Mouse (Mus musculus) stomach, embryonic 16.5 days (tissue): ENCODE measurements at regions not wholly inside any gene's neighbourhood (a gene's known extent, or its start where the extent isn't known, plus 50 kb on each side); places are given as distances from the start of the nearest gene placed in this dataset.

Experiments
- ATAC-seq: fragments of 200-750 bp; cut with Nextera tagmentation; 2 replicates; pipeline ENCODE4 v1.8.0; 2017; ENCODE audit warnings: moderate number of reproducible peaks, moderate TSS enrichment; ENCODE audit not compliant: insufficient read depth, low FRiP score
- H3K27ac ChIP-seq: fragments of 300-500 bp; sonication (generic); 2 replicates; pipeline ENCODE4 v1.5.1; 2014; ENCODE audit warnings: low read length
- H3K27me3 ChIP-seq: fragments of 300-500 bp; sonication (generic); 2 replicates; pipeline ENCODE4 v1.6.1; 2014; ENCODE audit warnings: low read length, control low read depth, mixed read lengths; ENCODE audit not compliant: control insufficient read depth, insufficient read depth
- H3K36me3 ChIP-seq: fragments of 300-500 bp; sonication (generic); 2 replicates; pipeline ENCODE4 v1.6.1; 2014; ENCODE audit warnings: low read length; ENCODE audit not compliant: control insufficient read depth, insufficient read depth
- H3K4me1 ChIP-seq: fragments of 300-500 bp; sonication (generic); 2 replicates; pipeline ENCODE4 v1.6.1; 2014; ENCODE audit warnings: low read length, control low read depth, mixed read lengths; ENCODE audit not compliant: control insufficient read depth, insufficient read depth
- H3K4me2 ChIP-seq: fragments of 300-500 bp; sonication (generic); 2 replicates; pipeline ENCODE4 v1.6.1; 2014; ENCODE audit warnings: low read depth, low read length, mixed read lengths
- H3K4me3 ChIP-seq: fragments of 300-500 bp; sonication (generic); replicated peaks from 2 replicates; pipeline ENCODE4 v1.5.1; 2014; ENCODE audit warnings: mild to moderate bottlenecking, low read length
- H3K9ac ChIP-seq: fragments of 300-500 bp; sonication (generic); 2 replicates; pipeline ENCODE4 v1.6.1; 2014; ENCODE audit warnings: low read length
- H3K9me3 ChIP-seq: fragments of 300-500 bp; sonication (generic); replicated peaks from 2 replicates; pipeline ENCODE4 v1.6.1; 2016; ENCODE audit warnings: low read length, control low read depth; ENCODE audit not compliant: control insufficient read depth
- WGBS: fragments of 180-500 bp; shearing (Covaris S2); extraction: QIAGEN DNeasy Blood & Tissue Kit; methylation state at CpG from one replicate; pipeline ENCODE4 v1.1.7; 2014; 5-methylcytosine and 5-hydroxymethylcytosine counted together

GRCm38 (mm10) chr15:18608533-18608932, 210.2 kb upstream of the Cdh10 start:
- Histone ChIP-seq H3K9ac (no peak overlapping the region), H3K4me2 (no peak overlapping the region), H3K9me3 (no peaks in the 10 kb centered on the region), H3K4me3 (no peak overlapping the region), H3K4me1 (no peaks in the 10 kb centered on the region), H3K27ac (no peak overlapping the region), H3K27me3 (no peaks in the 10 kb centered on the region), H3K36me3 (no peaks in the 10 kb centered on the region)
- WGBS: 84% methylated on average over 2 of the region's 2 CpGs
- ATAC-seq: no peak

GRCm38 (mm10) chr15:18623692-18624281, 195.0 kb upstream of the Cdh10 start:
- no peaks in the 10 kb centered on the region for H3K9me3 ChIP-seq
- H3K4me1 ChIP-seq: no peaks in the 10 kb centered on the region
- no peak overlapping the region for H3K9ac ChIP-seq
- peak; percentile 53; the same call in 1 of the 2 replicates for ATAC-seq
- no peak overlapping the region for H3K4me3 ChIP-seq
- H3K27ac ChIP-seq: no peak overlapping the region
- H3K27me3 ChIP-seq: no peaks in the 10 kb centered on the region
- 66% methylated on average over 6 of the region's 6 CpGs for WGBS
- no peaks in the 10 kb centered on the region for H3K36me3 ChIP-seq
- no peak overlapping the region for H3K4me2 ChIP-seq

GRCm38 (mm10) chr15:18624956-18625355, 193.8 kb upstream of the Cdh10 start:
- no peaks in the 10 kb centered on the region for H3K9me3 ChIP-seq
- WGBS: 57% methylated on average over 3 of the region's 3 CpGs
- no peaks in the 10 kb centered on the region for H3K27me3 ChIP-seq
- H3K4me1 ChIP-seq: no peaks in the 10 kb centered on the region
- H3K9ac ChIP-seq: no peak overlapping the region
- H3K4me3 ChIP-seq: no peak overlapping the region
- no peak overlapping the region for H3K27ac ChIP-seq
- ATAC-seq: no peak
- H3K36me3 ChIP-seq: no peaks in the 10 kb centered on the region
- no peak overlapping the region for H3K4me2 ChIP-seq

- Histone ChIP-seq H3K27ac (no peak overlapping the region), H3K9ac (no peak overlapping the region), H3K36me3 (no peaks in the 10 kb centered on the region), H3K4me2 (no peak overlapping the region), H3K4me1 (no peaks in the 10 kb centered on the region), H3K9me3 (no peaks in the 10 kb centered on the region), H3K27me3 (no peaks in the 10 kb centered on the region), H3K4me3 (no peak overlapping the region)
- ATAC-seq: no peak
- 51% methylated on average over 2 of the region's 2 CpGs for WGBS
Measured at GRCm38 (mm10) chr15:18626961-18627360, 191.8 kb upstream of the Cdh10 start.
